Comparison of ENCODE assay signal across 9 mouse cellular contexts in the genomic region with DNA sequence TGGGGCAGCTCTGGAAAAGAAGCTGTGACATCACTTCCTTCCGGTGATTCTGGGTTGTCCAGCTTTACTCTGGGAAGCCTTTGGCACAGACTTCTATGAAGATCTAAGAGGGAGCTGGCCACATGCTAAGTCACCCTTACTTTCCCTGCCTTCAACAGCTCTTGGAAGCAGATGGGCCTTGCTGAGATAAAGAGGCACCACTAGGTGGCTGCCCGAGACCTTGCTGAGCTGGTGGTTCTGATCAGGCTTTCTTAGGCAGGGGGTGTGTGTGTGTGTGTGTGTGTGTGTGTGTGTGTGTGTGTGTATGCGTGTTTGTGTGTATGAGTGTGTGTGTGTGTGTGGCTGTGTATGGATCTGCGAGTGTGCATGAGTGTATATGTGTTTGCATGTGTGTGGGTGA. TPM values are rescaled to one million over a fixed set of nuclear protein-coding genes. Genes with fewer than 3 reads are reported as not detected.
DNase-seq lines count a peak whose midpoint lies in the region; ATAC-seq lines count a peak whose summit lies in the region.
"Had no signal": no experiment of that assay in that cellular context is flagged by ENCODE, and none has a peak within 500 bp of the region (broad histone marks: within the 10 kb centered on the region; RNA-seq: fewer than 3 reads in every experiment).

No protein-coding gene starts in this region.

- no peak overlapping the region for H3K4me3 ChIP-seq in limb, embryonic 12.5 days (replicated peaks)
- H3K4me3 ChIP-seq in midbrain, embryonic 16.5 days (ENCODE audit: low read depth, low read length) = no peak overlapping the region

- peak overlapping the region; percentile 50; the same call in 1 of the 2 replicates for H3K27ac ChIP-seq in limb, embryonic 12.5 days
- no peak overlapping the region for H3K27ac ChIP-seq in midbrain, embryonic 16.5 days (ENCODE audit: low read length)

- H3K9ac ChIP-seq in limb, embryonic 12.5 days (replicated peaks) = no peak overlapping the region
- H3K9ac ChIP-seq in midbrain, embryonic 16.5 days (ENCODE audit: low read depth, low read length) = no peak overlapping the region

- no peaks in the 10 kb centered on the region for H3K36me3 ChIP-seq in limb, embryonic 12.5 days
- H3K36me3 ChIP-seq in midbrain, embryonic 16.5 days (ENCODE audit: control insufficient read depth, insufficient read depth, low read length) = no peaks in the 10 kb centered on the region
- H3K36me3 ChIP-seq: G1E had no signal

- H3K27me3 ChIP-seq in limb, embryonic 12.5 days = no peaks in the 10 kb centered on the region
- H3K27me3 ChIP-seq in midbrain, embryonic 16.5 days (ENCODE audit: control insufficient read depth, insufficient read depth, low read depth, low read length) = no peaks in the 10 kb centered on the region

- peak; percentile 77 for DNase-seq in embryo, embryonic 10 days (ENCODE audit: low spot score)
- DNase-seq in embryo, embryonic 9.5 days (ENCODE audit: extremely low spot score) = no peak
- peak; percentile 87 for DNase-seq in brain, adult 2 months (ENCODE audit: low read depth, low spot score)
- DNase-seq in kidney, adult 11 months = peak; percentile 39
- peak; percentile 56 for DNase-seq in thymus, postnatal 14 days

- no peak overlapping the region for H3K4me2 ChIP-seq in limb, embryonic 12.5 days
- no peak overlapping the region for H3K4me2 ChIP-seq in midbrain, embryonic 16.5 days (ENCODE audit: low read length)

- H3K4me1 ChIP-seq in limb, embryonic 12.5 days (replicated peaks) = peaks cover 48% of the 10 kb centered on the region
- H3K4me1 ChIP-seq in midbrain, embryonic 16.5 days (ENCODE audit: control insufficient read depth, insufficient read depth, low read length) = peaks cover 14% of the 10 kb centered on the region

- peak; percentile 73 for ATAC-seq in frontal cortex, adult (ENCODE audit: low TSS enrichment)
- ATAC-seq in limb, embryonic 12.5 days (ENCODE audit: insufficient number of reproducible peaks, insufficient read depth, low FRiP score, low TSS enrichment, low read depth) = peak; percentile 43; the same call in 1 of the 2 replicates
- ATAC-seq in midbrain, embryonic 16.5 days = peak; percentile 81

- no peaks in the 10 kb centered on the region for H3K9me3 ChIP-seq in limb, embryonic 12.5 days
- no peaks in the 10 kb centered on the region for H3K9me3 ChIP-seq in midbrain, embryonic 16.5 days (replicated peaks; ENCODE audit: control insufficient read depth, low read length, poor library complexity, severe bottlenecking)

- WGBS in limb, embryonic 12.5 days = 16% methylated on average over 4 of the region's 4 CpGs
- 20% methylated on average over 4 of the region's 4 CpGs for WGBS in midbrain, embryonic 16.5 days

RNA-seq across cellular contexts. Expression of a gene that starts 13.4 kb away (rescaled TPM):
- 10.8 and 12.0 TPM in 2 replicates for polyA plus RNA-seq in limb, embryonic 12.5 days (2016; fragmentation: Nextera tagmentation; extraction: Ambion mirVana)
- 3.3 and 3.4 TPM in 2 replicates for polyA plus RNA-seq in midbrain, embryonic 16.5 days (2015; fragmentation: Nextera tagmentation; extraction: Ambion mirVana)
- polyA plus RNA-seq: G1E had no signal
